Mouse (Mus musculus) thymus, adult 2 months (tissue): ENCODE data around the gene Galnt9.

Source experiments
- CTCF ChIP-seq: fragments of 200-500 bp; IDR thresholded peaks from 2 replicates; pipeline ENCODE4 v1.5.1; 2012; ENCODE audit warnings: mild to moderate bottlenecking, control low read depth, low read length, moderate library complexity, borderline replicate concordance; ENCODE audit not compliant: control insufficient read depth, poor library complexity, insufficient read depth; ENCODE audit errors: extremely low read depth
- POLR2A ChIP-seq: fragments of 200-500 bp; IDR thresholded peaks from 2 replicates; pipeline ENCODE4 v1.6.1; 2012; ENCODE audit warnings: mild to moderate bottlenecking, low read length, control low read depth, moderate library complexity; ENCODE audit not compliant: control insufficient read depth, poor library complexity, insufficient read depth; ENCODE audit errors: extremely low read depth

DNA sequence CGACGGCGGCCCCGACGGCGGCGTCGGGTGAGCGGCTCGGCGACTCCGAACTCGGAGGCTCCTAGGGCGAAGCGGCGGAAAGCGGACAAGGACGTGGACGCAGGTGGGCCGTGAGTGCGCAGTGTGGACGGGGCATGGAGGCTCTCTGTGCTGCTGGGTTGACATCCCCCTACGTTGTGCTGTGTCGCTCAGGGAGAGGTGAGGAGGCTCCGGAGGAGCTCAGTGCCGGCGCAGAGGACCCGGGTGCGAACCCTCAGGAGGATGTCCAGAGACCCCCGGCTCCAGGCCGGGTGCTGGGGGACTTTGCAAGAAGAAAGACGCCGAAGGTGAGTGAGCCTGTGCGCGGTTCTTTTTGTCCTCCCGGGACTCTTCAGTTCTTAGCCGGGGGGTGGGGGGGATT lies 109.5 kb downstream of the Galnt9 start:
- TF ChIP-seq CTCF = no peak
- no peak for TF ChIP-seq POLR2A
